Mouse (Mus musculus) kidney, adult 9 months (tissue): ENCODE measurements around the gene Cacna2d3.

ENCODE experiments used
- DNase-seq: peaks from one replicate; pipeline ENCODE4 v3.0.0; 2022

Cacna2d3 gene

GRCm38 (mm10) chr14:29228976-29229716 is 492.5 kb downstream of the Cacna2d3 start:
- DNase-seq, result no peak

GRCm38 (mm10) chr14:29228471-29228870 is 493.2 kb downstream of the Cacna2d3 start:
- DNase-seq, result no peak

- no peak for DNase-seq
Observed at GRCm38 (mm10) chr14:29227959-29228358, 493.7 kb downstream of the Cacna2d3 start.

- DNase-seq, result no peak
Observed at GRCm38 (mm10) chr14:29225754-29226365, 495.8 kb downstream of the Cacna2d3 start.

GRCm38 (mm10) chr14:29223012-29223411 is 498.7 kb downstream of the Cacna2d3 start:
- no peak for DNase-seq

GRCm38 (mm10) chr14:29222191-29222882 is 499.3 kb downstream of the Cacna2d3 start:
- DNase-seq, result no peak

- DNase-seq, result no peak
Observed at GRCm38 (mm10) chr14:29216106-29216505, 505.6 kb downstream of the Cacna2d3 start.

- no peak for DNase-seq
Observed at GRCm38 (mm10) chr14:29204967-29205268, 516.7 kb downstream of the Cacna2d3 start.

GRCm38 (mm10) chr14:29204236-29204966 is 517.3 kb downstream of the Cacna2d3 start:
- DNase-seq, result no peak

GRCm38 (mm10) chr14:29196171-29196570 is 525.5 kb downstream of the Cacna2d3 start:
- no peak for DNase-seq

- DNase-seq, result no peak
Observed at GRCm38 (mm10) chr14:29191426-29191825, 530.2 kb downstream of the Cacna2d3 start.

GRCm38 (mm10) chr14:29183730-29184129 is 537.9 kb downstream of the Cacna2d3 start:
- no peak for DNase-seq

GRCm38 (mm10) chr14:29179397-29179888 is 542.2 kb downstream of the Cacna2d3 start:
- no peak for DNase-seq

- no peak for DNase-seq
Observed at GRCm38 (mm10) chr14:29178695-29179396, 542.8 kb downstream of the Cacna2d3 start.

GRCm38 (mm10) chr14:29174762-29175161 is 546.9 kb downstream of the Cacna2d3 start:
- DNase-seq, result no peak

- no peak for DNase-seq
Observed at GRCm38 (mm10) chr14:29172207-29172606, 549.5 kb downstream of the Cacna2d3 start.

GRCm38 (mm10) chr14:29164653-29165030 is 557.0 kb downstream of the Cacna2d3 start:
- no peak for DNase-seq

- DNase-seq, result no peak
Observed at GRCm38 (mm10) chr14:29163998-29164652, 557.5 kb downstream of the Cacna2d3 start.

GRCm38 (mm10) chr14:29159803-29160202 is 561.9 kb downstream of the Cacna2d3 start:
- DNase-seq, result no peak

GRCm38 (mm10) chr14:29157096-29157495 is 564.6 kb downstream of the Cacna2d3 start:
- no peak for DNase-seq

- DNase-seq, result no peak
Observed at GRCm38 (mm10) chr14:29144184-29144583, 577.5 kb downstream of the Cacna2d3 start.

GRCm38 (mm10) chr14:29137614-29138013 is 584.0 kb downstream of the Cacna2d3 start:
- no peak for DNase-seq
